Mouse (Mus musculus): ENCODE measurements around the gene Rbfox3. TPM values are rescaled to one million over a fixed set of nuclear protein-coding genes. Genes with fewer than 3 reads are reported as not detected.

Rbfox3 gene
- total and polyA plus RNA-seq, 3 experiments, result not detected

- no peak overlapping the region for H3K9ac ChIP-seq (ENCODE audit: insufficient read depth, low read depth)
- TF ChIP-seq POLR2A (IDR thresholded peaks at IDR 0.05; ENCODE audit: low read depth, low read length) (no peak), E2F4 (IDR thresholded peaks at IDR 0.05; ENCODE audit: insufficient replicate concordance, low read depth, low read length) (no peak)
- H3K79me2 ChIP-seq (replicated peaks; ENCODE audit: control insufficient read depth, extremely low read depth, insufficient read depth, poor library complexity, severe bottlenecking), result no peaks in the 10 kb centered on the region
- no peaks in the 10 kb centered on the region for H3K27me3 ChIP-seq (replicated peaks)
- no peak overlapping the region for H3K4me3 ChIP-seq (replicated peaks in 1 of 3; ENCODE audit: low read depth in 2 of 3, low read length in 2 of 3, poor library complexity in 1 of 3)
- no peak overlapping the region for H3K27ac ChIP-seq (ENCODE audit: insufficient read depth, low read depth)
- dilution Hi-C loops (cut with MboI; ENCODE audit: extremely low pct_ligation_motif_present, extremely low pct_unique_long_range_greater_than_20kb, low sequenced_read_pairs) (no loop called here), in situ Hi-C loops (cut with MboI; ENCODE audit: low pct_ligation_motif_present, low pct_unique_long_range_greater_than_20kb, low sequenced_read_pairs) (loop anchor here (5.0 kb wide), 1 partner anchor 34 kb away; no protein-coding TSS in a partner anchor)
- H3K36me3 ChIP-seq (replicated peaks in 1 of 2; ENCODE audit: control insufficient read depth in 1 of 2, insufficient read depth in 1 of 2, low read length in 1 of 2), result peaks cover 42 to 72% of the 10 kb centered on the region in 2 experiments
- H3K4me1 ChIP-seq (ENCODE audit: control insufficient read depth in 1 of 2, insufficient read depth in 2 of 2), result peaks cover 4 to 13% of the 10 kb centered on the region in 2 experiments; a peak in 3 of 4 replicates
- H3K4me2 ChIP-seq (ENCODE audit: insufficient read depth, low read depth, poor library complexity, severe bottlenecking), result no peak overlapping the region
- no peak for DNase-seq (ENCODE audit: extremely low read depth)
- H3K9me3 ChIP-seq (replicated peaks; ENCODE audit: low read length), result no peaks in the 10 kb centered on the region
These were observed 429.6 kb downstream of the Rbfox3 start for GRCm38 (mm10) chr11:118481751-118482150.

- Histone ChIP-seq H3K4me1 (ENCODE audit: control insufficient read depth in 1 of 2, insufficient read depth in 2 of 2) (peaks cover 4 to 16% of the 10 kb centered on the region in 2 experiments; a peak in 3 of 4 replicates), H3K79me2 (replicated peaks; ENCODE audit: control insufficient read depth, extremely low read depth, insufficient read depth, poor library complexity, severe bottlenecking) (no peaks in the 10 kb centered on the region), H3K4me3 (replicated peaks in 1 of 3; ENCODE audit: low read depth in 2 of 3, low read length in 2 of 3, poor library complexity in 1 of 3) (no peak overlapping the region), H3K4me2 (ENCODE audit: insufficient read depth, low read depth, poor library complexity, severe bottlenecking) (no peak overlapping the region), H3K36me3 (replicated peaks in 1 of 2; ENCODE audit: control insufficient read depth in 1 of 2, insufficient read depth in 1 of 2, low read length in 1 of 2) (peaks cover 42 to 67% of the 10 kb centered on the region in 2 experiments), H3K9ac (ENCODE audit: insufficient read depth, low read depth) (no peak overlapping the region), H3K9me3 (replicated peaks; ENCODE audit: low read length) (no peaks in the 10 kb centered on the region), H3K27me3 (replicated peaks) (no peaks in the 10 kb centered on the region), H3K27ac (ENCODE audit: insufficient read depth, low read depth) (no peak overlapping the region)
- in situ Hi-C loops (cut with MboI; ENCODE audit: low pct_ligation_motif_present, low pct_unique_long_range_greater_than_20kb, low sequenced_read_pairs) (loop anchor here (5.0 kb wide), 1 partner anchor 34 kb away; no protein-coding TSS in a partner anchor), dilution Hi-C loops (cut with MboI; ENCODE audit: extremely low pct_ligation_motif_present, extremely low pct_unique_long_range_greater_than_20kb, low sequenced_read_pairs) (no loop called here)
- DNase-seq (ENCODE audit: extremely low read depth), result no peak
- no peak for TF ChIP-seq ELF1 (IDR thresholded peaks at IDR 0.05; ENCODE audit: low read depth, low read length)
- TF ChIP-seq ETS1 (conservative IDR thresholded peaks at IDR 0.05; ENCODE audit: low read depth, low read length), result no peak
- TF ChIP-seq MYC (IDR thresholded peaks at IDR 0.05; ENCODE audit: low read depth, low read length), result no peak
- TF ChIP-seq GABPA (IDR thresholded peaks at IDR 0.05; ENCODE audit: insufficient replicate concordance, low read depth, low read length), result no peak
- no peak for TF ChIP-seq BHLHE40 (IDR thresholded peaks at IDR 0.05; ENCODE audit: low read depth, low read length)
- no peak for TF ChIP-seq E2F4 (IDR thresholded peaks at IDR 0.05; ENCODE audit: insufficient replicate concordance, low read depth, low read length)
- TF ChIP-seq NRF1 (IDR thresholded peaks at IDR 0.05; ENCODE audit: low read depth, low read length), result no peak
- TF ChIP-seq TCF12 (IDR thresholded peaks at IDR 0.05; ENCODE audit: low read depth, low read length), result no peak
- no peak for TF ChIP-seq RAD21 (IDR thresholded peaks at IDR 0.05; ENCODE audit: low read depth, low read length)
- TF ChIP-seq SMC3 (IDR thresholded peaks at IDR 0.05; ENCODE audit: low read depth, low read length), result no peak
- no peak for TF ChIP-seq TBP (conservative IDR thresholded peaks at IDR 0.05; ENCODE audit: low read depth, low read length)
- no peak for TF ChIP-seq CHD2 (IDR thresholded peaks at IDR 0.05; ENCODE audit: low read length)
- no peak for TF ChIP-seq POLR2A (IDR thresholded peaks at IDR 0.05; ENCODE audit: low read depth, low read length)
- TF ChIP-seq POLR2AphosphoS2 (IDR thresholded peaks at IDR 0.05; ENCODE audit: low read depth, low read length), result no peak
- TF ChIP-seq MEF2A (IDR thresholded peaks at IDR 0.05; ENCODE audit: borderline replicate concordance, low read depth, low read length), result no peak
- TF ChIP-seq CHD1 (IDR thresholded peaks at IDR 0.05; ENCODE audit: low read depth, low read length), result no peak
These were observed 430.2 kb downstream of the Rbfox3 start for GRCm38 (mm10) chr11:118481231-118481630.

All from CH12.LX (cell line).